Mouse (Mus musculus) kidney, adult 2 months (tissue): ENCODE results near the gene Adam1a. TPM values are rescaled to one million over a fixed set of nuclear protein-coding genes. Genes with fewer than 3 reads are reported as not detected.
"Not testable (repeated sequence)": the region's sequence is repeated elsewhere in the genome, so short reads cannot be mapped to it uniquely, and the experiment has no call there.

Experiments
- DNase-seq: peaks from one replicate; pipeline ENCODE4 v3.0.0; 2021
- H3K27ac ChIP-seq: fragments of 200-500 bp; 2 replicates; pipeline ENCODE4 v1.5.1; 2012; ENCODE audit warnings: low read depth, low read length, control low read depth, inconsistent platforms; ENCODE audit not compliant: insufficient read depth
- H3K27me3 ChIP-seq: fragments of 200-500 bp; replicated peaks from 2 replicates; pipeline ENCODE4 v1.6.1; 2012; ENCODE audit warnings: mild to moderate bottlenecking, moderate library complexity, low read length, inconsistent platforms; ENCODE audit not compliant: control insufficient read depth, insufficient read depth
- H3K36me3 ChIP-seq: fragments of 200-500 bp; 2 replicates; pipeline ENCODE4 v1.6.1; 2012; ENCODE audit warnings: mild to moderate bottlenecking, moderate library complexity, low read length, inconsistent platforms; ENCODE audit not compliant: control insufficient read depth, insufficient read depth
- H3K4me1 ChIP-seq: fragments of 200-500 bp; 2 replicates; pipeline ENCODE4 v1.6.1; 2011; ENCODE audit warnings: low read length; ENCODE audit not compliant: control insufficient read depth, insufficient read depth
- H3K4me3 ChIP-seq: fragments of 200-500 bp; 2 replicates; pipeline ENCODE4 v1.5.1; 2011; ENCODE audit warnings: mild to moderate bottlenecking, low read depth, low read length, control low read depth; ENCODE audit not compliant: insufficient read depth
- CTCF ChIP-seq: fragments of 200-500 bp; conservative IDR thresholded peaks from 2 replicates; pipeline ENCODE4 v1.5.1; 2011; ENCODE audit warnings: low read depth, mild to moderate bottlenecking, control low read depth, low read length, moderate library complexity, mixed read lengths; ENCODE audit not compliant: insufficient read depth, insufficient read length
- POLR2A ChIP-seq: fragments of 200-500 bp; IDR thresholded peaks from one replicate; pipeline ENCODE4 v1.6.1; 2011; ENCODE audit warnings: low read depth, low read length, control low read depth
- WGBS: fragments of 180-500 bp; shearing (Covaris S2); methylation state at CpG from one replicate; pipeline ENCODE4 v1.1.7; 2018; 5-methylcytosine and 5-hydroxymethylcytosine counted together
- polyA plus RNA-seq: library from polyadenylated mRNA; depleted of rRNA; stranded (reverse); fragments of >200 nt; gene quantifications from 2 replicates; pipeline ENCODE4 v1.2.3, GENCODE M21; 2012

Adam1a gene
- polyA plus RNA-seq, 1 experiment: 2.0 TPM

- peaks cover 8% of the 10 kb centered on the region for H3K36me3 ChIP-seq
- DNase-seq: no peak
- TF ChIP-seq CTCF (no peak), POLR2A (no peak)
Observed at GRCm38 (mm10) chr5:121525774-121526450, 19.4 kb downstream of the Adam1a start.

GRCm38 (mm10) chr5:121519758-121520157 is 25.5 kb downstream of the Adam1a start:
- H3K36me3 ChIP-seq, DNase-seq, H3K4me1 ChIP-seq, H3K27ac ChIP-seq, H3K4me3 ChIP-seq, H3K27me3 ChIP-seq: not testable (repeated sequence)
- WGBS: 86% methylated on average over 11 of the region's 17 CpGs

More at GRCm38 (mm10) chr5:121525774-121526450, 19.4 kb downstream of the Adam1a start:
- H3K4me3 ChIP-seq: no peak overlapping the region
- H3K27me3 ChIP-seq: no peaks in the 10 kb centered on the region
- 86% methylated on average over 14 of the region's 14 CpGs for WGBS
- H3K27ac ChIP-seq: no peak overlapping the region
- no peaks in the 10 kb centered on the region for H3K4me1 ChIP-seq

GRCm38 (mm10) chr5:121518983-121519382 is 26.3 kb downstream of the Adam1a start:
- H3K27ac ChIP-seq: no peak overlapping the region
- H3K4me1 ChIP-seq: no peaks in the 10 kb centered on the region
- TF ChIP-seq POLR2A (no peak), CTCF (no peak)
- 88% methylated on average over 9 of the region's 9 CpGs for WGBS
- no peak overlapping the region for H3K4me3 ChIP-seq
- peaks cover 3% of the 10 kb centered on the region; the same call in 1 of the 2 replicates for H3K36me3 ChIP-seq
- no peaks in the 10 kb centered on the region for H3K27me3 ChIP-seq
- DNase-seq: no peak

- no peak for DNase-seq
- Histone ChIP-seq H3K4me1 (no peaks in the 10 kb centered on the region), H3K4me3 (no peak overlapping the region), H3K27ac (no peak overlapping the region), H3K27me3 (no peaks in the 10 kb centered on the region), H3K36me3 (no peaks in the 10 kb centered on the region)
- TF ChIP-seq CTCF (no peak), POLR2A (no peak)
- 60% methylated on average over 7 of the region's 7 CpGs for WGBS
Observed at GRCm38 (mm10) chr5:121510009-121510408, 35.3 kb downstream of the Adam1a start.

- TF ChIP-seq CTCF (no peak), POLR2A (no peak)
- Histone ChIP-seq H3K27me3 (no peaks in the 10 kb centered on the region), H3K4me3 (no peak overlapping the region), H3K27ac (no peak overlapping the region), H3K36me3 (no peaks in the 10 kb centered on the region), H3K4me1 (no peaks in the 10 kb centered on the region)
- WGBS: 91% methylated on average over 1 of the region's 1 CpGs
- DNase-seq: no peak
Observed at GRCm38 (mm10) chr5:121506846-121507245, 38.4 kb downstream of the Adam1a start.

GRCm38 (mm10) chr5:121503231-121503630 is 42.1 kb downstream of the Adam1a start, which contains the start of gene Adam1b:
Gene Adam1b, minus strand, starts transcription at chr5:121503435.
- no peaks in the 10 kb centered on the region for H3K27me3 ChIP-seq
- no peaks in the 10 kb centered on the region for H3K4me1 ChIP-seq
- DNase-seq: no peak
- 88% methylated on average over 3 of the region's 3 CpGs for WGBS
- TF ChIP-seq CTCF (no peak), POLR2A (no peak)
- H3K27ac ChIP-seq: no peak within 1 kb of the TSS
- H3K4me3 ChIP-seq: no peak within 1 kb of the TSS
- H3K36me3 ChIP-seq: no peaks in the 10 kb centered on the region

GRCm38 (mm10) chr5:121501424-121501996 is 43.8 kb downstream of the Adam1a start:
- not testable (repeated sequence) for DNase-seq, H3K36me3 ChIP-seq, H3K4me1 ChIP-seq, H3K4me3 ChIP-seq, H3K27me3 ChIP-seq, H3K27ac ChIP-seq
- WGBS: 60% methylated on average over 11 of the region's 17 CpGs
